Mouse (Mus musculus): ENCODE measurements at regions not wholly inside any gene's neighbourhood (a gene's known extent, or its start where the extent isn't known, plus 50 kb on each side); places are given as distances from the start of the nearest gene placed in this dataset.

DNA sequence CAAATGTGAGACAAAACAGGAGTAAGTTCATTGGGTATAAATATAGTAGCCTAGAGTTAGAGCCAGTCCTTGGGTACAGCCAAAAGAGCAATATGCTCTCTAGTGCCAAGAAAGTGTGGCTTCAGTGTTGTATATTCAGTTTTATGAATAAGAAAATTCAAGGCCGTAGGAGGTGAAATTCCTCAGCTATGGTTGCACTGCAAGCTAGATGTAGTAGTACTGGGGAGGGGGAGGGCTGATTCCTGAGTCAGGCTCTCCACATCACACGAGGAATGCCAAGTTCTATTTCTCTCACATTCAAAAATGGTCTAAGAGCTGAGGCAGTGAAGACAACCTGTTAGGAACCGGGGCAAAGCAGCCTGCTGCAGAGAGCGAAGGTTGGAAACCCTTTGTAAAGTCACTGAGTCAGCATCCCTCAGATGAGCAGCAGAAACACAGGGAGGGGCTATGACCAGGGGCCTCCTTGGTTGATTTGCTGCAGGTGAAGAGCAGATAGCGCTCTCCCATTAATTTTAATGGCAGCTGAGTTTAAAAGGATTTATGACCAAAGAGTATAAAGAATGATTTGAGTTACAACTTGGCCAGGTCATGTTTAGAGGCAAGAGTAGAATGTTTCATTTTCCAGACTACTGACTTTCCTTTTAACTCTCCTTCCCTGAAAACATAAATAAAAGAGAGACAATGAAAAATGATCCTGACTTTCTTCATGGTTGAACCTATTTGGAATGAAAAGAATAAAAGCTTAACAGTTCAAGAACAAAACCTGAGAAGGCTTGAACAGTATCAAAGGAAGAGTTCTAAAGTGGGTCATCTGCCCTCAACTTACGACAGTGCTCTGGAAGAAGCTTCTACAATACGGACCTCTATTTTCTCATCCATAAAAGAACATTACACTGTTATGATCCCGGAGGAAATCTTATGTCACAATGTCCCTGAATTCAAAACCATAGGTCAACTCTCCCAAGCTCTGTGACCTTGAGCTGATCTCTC, 543.4 kb upstream of the Gm21961 start:
- Histone ChIP-seq H3K4me1 (ENCODE audit: control insufficient read depth in 2 of 2, insufficient read depth in 2 of 2, low read length in 2 of 2, poor library complexity in 1 of 2) (no peaks in the 10 kb centered on the region), H3K9ac (ENCODE audit: insufficient read depth, low read depth, low read length, poor library complexity, severe bottlenecking) (no peak overlapping the region), H3K4me3 (ENCODE audit: insufficient read depth in 1 of 2, low read depth in 1 of 2, low read length in 2 of 2, poor library complexity in 1 of 2, severe bottlenecking in 1 of 2) (no peak overlapping the region), H3K27ac (ENCODE audit: insufficient read depth, low read depth, low read length, poor library complexity, severe bottlenecking) (no peak overlapping the region), H3K9me3 (ENCODE audit: control insufficient read depth, insufficient read depth, low read depth, low read length) (no peaks in the 10 kb centered on the region), H3K36me3 (ENCODE audit: control insufficient read depth, insufficient read depth, low read length, poor library complexity, severe bottlenecking) (no peaks in the 10 kb centered on the region)
- TF ChIP-seq CHD2 (IDR thresholded peaks at IDR 0.05; ENCODE audit: low read depth, low read length) (no peak), ZC3H11A (IDR thresholded peaks at IDR 0.05; ENCODE audit: borderline replicate concordance, low read depth, low read length) (no peak), HCFC1 (IDR thresholded peaks at IDR 0.05; ENCODE audit: borderline replicate concordance, insufficient read depth, low read length) (no peak), ZNF384 (IDR thresholded peaks at IDR 0.05; ENCODE audit: low read depth, low read length) (no peak), MAFK (IDR thresholded peaks at IDR 0.05; ENCODE audit: insufficient read depth, low read depth, low read length) (no peak)
- no peak for DNase-seq (ENCODE audit: low read depth, low spot score)
- in situ Hi-C loops (cut with MboI; ENCODE audit: low sequenced_read_pairs in 2 of 2, unreplicated experiment in 2 of 2), result no loop called here

GRCm38 (mm10) chr15:65549046-65549445, 534.3 kb upstream of the Gm21961 start:
- TF ChIP-seq MAFK (IDR thresholded peaks at IDR 0.05; ENCODE audit: insufficient read depth, low read depth, low read length) (no peak), ZC3H11A (IDR thresholded peaks at IDR 0.05; ENCODE audit: borderline replicate concordance, low read depth, low read length) (no peak), HCFC1 (IDR thresholded peaks at IDR 0.05; ENCODE audit: borderline replicate concordance, insufficient read depth, low read length) (no peak), CHD2 (IDR thresholded peaks at IDR 0.05; ENCODE audit: low read depth, low read length) (no peak), ZNF384 (IDR thresholded peaks at IDR 0.05; ENCODE audit: low read depth, low read length) (no peak)
- H3K36me3 ChIP-seq (ENCODE audit: control insufficient read depth, insufficient read depth, low read length, poor library complexity, severe bottlenecking), result no peaks in the 10 kb centered on the region
- H3K27ac ChIP-seq (ENCODE audit: insufficient read depth, low read depth, low read length, poor library complexity, severe bottlenecking), result no peak overlapping the region
- no peaks in the 10 kb centered on the region for H3K4me1 ChIP-seq (ENCODE audit: control insufficient read depth in 2 of 2, insufficient read depth in 2 of 2, low read length in 2 of 2, poor library complexity in 1 of 2)
- no peak overlapping the region for H3K9ac ChIP-seq (ENCODE audit: insufficient read depth, low read depth, low read length, poor library complexity, severe bottlenecking)
- H3K4me3 ChIP-seq (ENCODE audit: insufficient read depth in 1 of 2, low read depth in 1 of 2, low read length in 2 of 2, poor library complexity in 1 of 2, severe bottlenecking in 1 of 2), result no peak overlapping the region
- DNase-seq (ENCODE audit: low read depth, low spot score), result no peak
- in situ Hi-C loops (cut with MboI; ENCODE audit: low sequenced_read_pairs in 2 of 2, unreplicated experiment in 2 of 2), result no loop called here
- H3K9me3 ChIP-seq (ENCODE audit: control insufficient read depth, insufficient read depth, low read depth, low read length), result no peaks in the 10 kb centered on the region

DNA sequence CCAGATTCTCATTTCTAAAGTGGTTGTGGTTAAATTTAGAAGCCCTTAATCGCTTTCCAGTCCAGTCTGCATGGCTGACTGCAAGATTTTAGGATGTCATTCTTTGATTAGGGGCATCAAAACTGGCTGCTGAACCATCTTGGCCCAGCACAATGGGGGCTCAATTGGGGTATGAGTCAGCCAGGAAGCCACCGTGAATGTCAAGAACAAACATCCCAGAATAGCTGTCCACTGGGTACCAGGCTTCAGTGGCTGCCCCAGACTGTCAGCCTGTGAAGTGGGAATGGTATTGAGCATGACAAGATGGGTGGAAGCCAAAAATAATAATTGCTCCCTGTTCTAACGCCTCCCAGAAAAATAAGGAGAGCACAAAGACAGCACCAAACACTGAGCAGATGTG, 520.9 kb upstream of the Gm21961 start:
- TF ChIP-seq ZNF384 (IDR thresholded peaks at IDR 0.05; ENCODE audit: low read depth, low read length), result no peak
- TF ChIP-seq CHD2 (IDR thresholded peaks at IDR 0.05; ENCODE audit: low read depth, low read length), result no peak
- TF ChIP-seq ZC3H11A (IDR thresholded peaks at IDR 0.05; ENCODE audit: borderline replicate concordance, low read depth, low read length), result no peak
- TF ChIP-seq HCFC1 (IDR thresholded peaks at IDR 0.05; ENCODE audit: borderline replicate concordance, insufficient read depth, low read length), result no peak
- TF ChIP-seq MAFK (IDR thresholded peaks at IDR 0.05; ENCODE audit: insufficient read depth, low read depth, low read length), result no peak

GRCm38 (mm10) chr15:65532241-65532640, 517.5 kb upstream of the Gm21961 start:
- Histone ChIP-seq H3K36me3 (ENCODE audit: control insufficient read depth, insufficient read depth, low read length, poor library complexity, severe bottlenecking) (no peaks in the 10 kb centered on the region), H3K9me3 (ENCODE audit: control insufficient read depth, insufficient read depth, low read depth, low read length) (no peaks in the 10 kb centered on the region), H3K4me3 (ENCODE audit: insufficient read depth in 1 of 2, low read depth in 1 of 2, low read length in 2 of 2, poor library complexity in 1 of 2, severe bottlenecking in 1 of 2) (no peak overlapping the region), H3K9ac (ENCODE audit: insufficient read depth, low read depth, low read length, poor library complexity, severe bottlenecking) (no peak overlapping the region), H3K4me1 (ENCODE audit: control insufficient read depth in 2 of 2, insufficient read depth in 2 of 2, low read length in 2 of 2, poor library complexity in 1 of 2) (no peaks in the 10 kb centered on the region), H3K27ac (ENCODE audit: insufficient read depth, low read depth, low read length, poor library complexity, severe bottlenecking) (no peak overlapping the region)
- in situ Hi-C loops (cut with MboI; ENCODE audit: low sequenced_read_pairs in 2 of 2, unreplicated experiment in 2 of 2), result no loop called here
- no peak for DNase-seq (ENCODE audit: low read depth, low spot score)
- TF ChIP-seq ZC3H11A (IDR thresholded peaks at IDR 0.05; ENCODE audit: borderline replicate concordance, low read depth, low read length) (no peak), HCFC1 (IDR thresholded peaks at IDR 0.05; ENCODE audit: borderline replicate concordance, insufficient read depth, low read length) (no peak)

More for the DNA sequence above, 520.9 kb upstream of the Gm21961 start:
- Histone ChIP-seq H3K36me3 (ENCODE audit: control insufficient read depth, insufficient read depth, low read length, poor library complexity, severe bottlenecking) (no peaks in the 10 kb centered on the region), H3K27ac (ENCODE audit: insufficient read depth, low read depth, low read length, poor library complexity, severe bottlenecking) (no peak overlapping the region), H3K9ac (ENCODE audit: insufficient read depth, low read depth, low read length, poor library complexity, severe bottlenecking) (no peak overlapping the region), H3K4me3 (ENCODE audit: insufficient read depth in 1 of 2, low read depth in 1 of 2, low read length in 2 of 2, poor library complexity in 1 of 2, severe bottlenecking in 1 of 2) (no peak overlapping the region), H3K4me1 (ENCODE audit: control insufficient read depth in 2 of 2, insufficient read depth in 2 of 2, low read length in 2 of 2, poor library complexity in 1 of 2) (no peaks in the 10 kb centered on the region), H3K9me3 (ENCODE audit: control insufficient read depth, insufficient read depth, low read depth, low read length) (no peaks in the 10 kb centered on the region)
- no peak for DNase-seq (ENCODE audit: low read depth, low spot score)
- in situ Hi-C loops (cut with MboI; ENCODE audit: low sequenced_read_pairs in 2 of 2, unreplicated experiment in 2 of 2), result no loop called here

All from ES-E14 (cell line).